Mouse (Mus musculus): ENCODE results near the gene Nudt1. TPM values are rescaled to one million over a fixed set of nuclear protein-coding genes. Genes with fewer than 3 reads are reported as not detected.

Gene Nudt1
- polyA plus RNA-seq, 1 experiment from 2014 or later, result 43.5 TPM

- peaks cover 9% of the 10 kb centered on the region for H3K4me1 ChIP-seq (replicated peaks; ENCODE audit: control insufficient read depth, insufficient read depth, low read length)
- H3K4me2 ChIP-seq (ENCODE audit: low read length), result peak overlapping the region; percentile 93
- no peak overlapping the region for H3K9ac ChIP-seq (ENCODE audit: low read length)
- H3K9me3 ChIP-seq (ENCODE audit: control insufficient read depth, low read length), result no peaks in the 10 kb centered on the region
- H3K36me3 ChIP-seq (ENCODE audit: control insufficient read depth, insufficient read depth, low read length), result peaks cover 32% of the 10 kb centered on the region
- WGBS, result 66% methylated on average over 4 of the region's 4 CpGs
- H3K27ac ChIP-seq (ENCODE audit: low read depth), result 0 out of 2 replicates have a peak overlapping the region, but pooled peaks have one; percentile 87
- no peaks in the 10 kb centered on the region for H3K27me3 ChIP-seq (replicated peaks; ENCODE audit: control insufficient read depth, insufficient read depth, low read length)
- no peak for DNase-seq (ENCODE audit: low spot score)
- peak overlapping the region; percentile 61 for H3K4me3 ChIP-seq (ENCODE audit: low read depth, low read length)
- ATAC-seq (replicated peaks; ENCODE audit: low FRiP score, low TSS enrichment, low read depth), result no peak
These were observed 11.1 kb downstream of the Nudt1 start for GRCm38 (mm10) chr5:140332519-140332918.

GRCm38 (mm10) chr5:140333631-140334030 lies 12.2 kb downstream of the Nudt1 start:
- no peaks in the 10 kb centered on the region for H3K27me3 ChIP-seq (replicated peaks; ENCODE audit: control insufficient read depth, insufficient read depth, low read length)
- 43% methylated on average over 2 of the region's 2 CpGs for WGBS
- H3K9me3 ChIP-seq (ENCODE audit: control insufficient read depth, low read length), result no peaks in the 10 kb centered on the region
- no peak overlapping the region for H3K27ac ChIP-seq (ENCODE audit: low read depth)
- H3K9ac ChIP-seq (ENCODE audit: low read length), result no peak overlapping the region
- no peak for ATAC-seq (replicated peaks; ENCODE audit: low FRiP score, low TSS enrichment, low read depth)
- no peak overlapping the region for H3K4me3 ChIP-seq (ENCODE audit: low read depth, low read length)
- peaks cover 9% of the 10 kb centered on the region for H3K4me1 ChIP-seq (replicated peaks; ENCODE audit: control insufficient read depth, insufficient read depth, low read length)
- H3K4me2 ChIP-seq (ENCODE audit: low read length), result no peak overlapping the region
- no peak for DNase-seq (ENCODE audit: low spot score)
- H3K36me3 ChIP-seq (ENCODE audit: control insufficient read depth, insufficient read depth, low read length), result peaks cover 32% of the 10 kb centered on the region

- Histone ChIP-seq H3K9me3 (ENCODE audit: control insufficient read depth, low read length) (no peaks in the 10 kb centered on the region), H3K9ac (ENCODE audit: low read length) (no peak overlapping the region), H3K27ac (ENCODE audit: low read depth) (no peak overlapping the region), H3K27me3 (replicated peaks; ENCODE audit: control insufficient read depth, insufficient read depth, low read length) (no peaks in the 10 kb centered on the region), H3K4me1 (replicated peaks; ENCODE audit: control insufficient read depth, insufficient read depth, low read length) (no peaks in the 10 kb centered on the region), H3K4me3 (ENCODE audit: low read depth, low read length) (no peak overlapping the region), H3K36me3 (ENCODE audit: control insufficient read depth, insufficient read depth, low read length) (peaks cover 47% of the 10 kb centered on the region), H3K4me2 (ENCODE audit: low read length) (no peak overlapping the region)
- no peak for ATAC-seq (replicated peaks; ENCODE audit: low FRiP score, low TSS enrichment, low read depth)
- peak; percentile 70 for DNase-seq (ENCODE audit: low spot score)
- 88% methylated on average over 1 of the region's 1 CpGs for WGBS
These were observed 15.2 kb downstream of the Nudt1 start for GRCm38 (mm10) chr5:140336680-140337079.

GRCm38 (mm10) chr5:140338779-140339178 lies 17.3 kb downstream of the Nudt1 start:
- H3K4me3 ChIP-seq (ENCODE audit: low read depth, low read length), result no peak overlapping the region
- 92% methylated on average over 4 of the region's 4 CpGs for WGBS
- ATAC-seq (replicated peaks; ENCODE audit: low FRiP score, low TSS enrichment, low read depth), result no peak
- H3K4me1 ChIP-seq (replicated peaks; ENCODE audit: control insufficient read depth, insufficient read depth, low read length), result no peaks in the 10 kb centered on the region
- H3K4me2 ChIP-seq (ENCODE audit: low read length), result no peak overlapping the region
- no peaks in the 10 kb centered on the region for H3K9me3 ChIP-seq (ENCODE audit: control insufficient read depth, low read length)
- no peak overlapping the region for H3K9ac ChIP-seq (ENCODE audit: low read length)
- no peak for DNase-seq (ENCODE audit: low spot score)
- H3K36me3 ChIP-seq (ENCODE audit: control insufficient read depth, insufficient read depth, low read length), result peaks cover 49% of the 10 kb centered on the region
- no peak overlapping the region for H3K27ac ChIP-seq (ENCODE audit: low read depth)
- H3K27me3 ChIP-seq (replicated peaks; ENCODE audit: control insufficient read depth, insufficient read depth, low read length), result no peaks in the 10 kb centered on the region

GRCm38 (mm10) chr5:140339836-140340235 lies 18.4 kb downstream of the Nudt1 start:
- no peaks in the 10 kb centered on the region for H3K9me3 ChIP-seq (ENCODE audit: control insufficient read depth, low read length)
- no peak overlapping the region for H3K27ac ChIP-seq (ENCODE audit: low read depth)
- no peak for DNase-seq (ENCODE audit: low spot score)
- ATAC-seq (replicated peaks; ENCODE audit: low FRiP score, low TSS enrichment, low read depth), result no peak
- peaks cover 50% of the 10 kb centered on the region for H3K36me3 ChIP-seq (ENCODE audit: control insufficient read depth, insufficient read depth, low read length)
- 91% methylated on average over 3 of the region's 3 CpGs for WGBS
- no peak overlapping the region for H3K4me3 ChIP-seq (ENCODE audit: low read depth, low read length)
- H3K9ac ChIP-seq (ENCODE audit: low read length), result no peak overlapping the region
- no peaks in the 10 kb centered on the region for H3K4me1 ChIP-seq (replicated peaks; ENCODE audit: control insufficient read depth, insufficient read depth, low read length)
- H3K4me2 ChIP-seq (ENCODE audit: low read length), result no peak overlapping the region
- H3K27me3 ChIP-seq (replicated peaks; ENCODE audit: control insufficient read depth, insufficient read depth, low read length), result no peaks in the 10 kb centered on the region

GRCm38 (mm10) chr5:140342880-140343279 lies 21.4 kb downstream of the Nudt1 start:
- Histone ChIP-seq H3K4me1 (replicated peaks; ENCODE audit: control insufficient read depth, insufficient read depth, low read length) (no peaks in the 10 kb centered on the region), H3K4me2 (ENCODE audit: low read length) (no peak overlapping the region), H3K4me3 (ENCODE audit: low read depth, low read length) (no peak overlapping the region), H3K27ac (ENCODE audit: low read depth) (no peak overlapping the region), H3K9me3 (ENCODE audit: control insufficient read depth, low read length) (no peaks in the 10 kb centered on the region), H3K9ac (ENCODE audit: low read length) (no peak overlapping the region), H3K36me3 (ENCODE audit: control insufficient read depth, insufficient read depth, low read length) (peaks cover 58% of the 10 kb centered on the region), H3K27me3 (replicated peaks; ENCODE audit: control insufficient read depth, insufficient read depth, low read length) (no peaks in the 10 kb centered on the region)
- no peak for ATAC-seq (replicated peaks; ENCODE audit: low FRiP score, low TSS enrichment, low read depth)
- 88% methylated on average over 4 of the region's 4 CpGs for WGBS
- no peak for DNase-seq (ENCODE audit: low spot score)

GRCm38 (mm10) chr5:140345244-140345643 lies 23.8 kb downstream of the Nudt1 start:
- WGBS, result 92% methylated on average over 4 of the region's 4 CpGs
- DNase-seq (ENCODE audit: low spot score) (no peak), ATAC-seq (replicated peaks; ENCODE audit: low FRiP score, low TSS enrichment, low read depth) (no peak)
- no peak overlapping the region for H3K4me3 ChIP-seq (ENCODE audit: low read depth, low read length)
- H3K4me2 ChIP-seq (ENCODE audit: low read length), result no peak overlapping the region
- no peaks in the 10 kb centered on the region for H3K9me3 ChIP-seq (ENCODE audit: control insufficient read depth, low read length)
- no peaks in the 10 kb centered on the region for H3K27me3 ChIP-seq (replicated peaks; ENCODE audit: control insufficient read depth, insufficient read depth, low read length)
- no peak overlapping the region for H3K27ac ChIP-seq (ENCODE audit: low read depth)
- H3K36me3 ChIP-seq (ENCODE audit: control insufficient read depth, insufficient read depth, low read length), result peaks cover 36% of the 10 kb centered on the region
- no peaks in the 10 kb centered on the region for H3K4me1 ChIP-seq (replicated peaks; ENCODE audit: control insufficient read depth, insufficient read depth, low read length)
- no peak overlapping the region for H3K9ac ChIP-seq (ENCODE audit: low read length)

- Histone ChIP-seq H3K9ac (ENCODE audit: low read length) (no peak overlapping the region), H3K4me3 (ENCODE audit: low read depth, low read length) (no peak overlapping the region), H3K4me2 (ENCODE audit: low read length) (no peak overlapping the region), H3K27ac (ENCODE audit: low read depth) (no peak overlapping the region), H3K27me3 (replicated peaks; ENCODE audit: control insufficient read depth, insufficient read depth, low read length) (no peaks in the 10 kb centered on the region), H3K36me3 (ENCODE audit: control insufficient read depth, insufficient read depth, low read length) (peaks cover 35% of the 10 kb centered on the region), H3K4me1 (replicated peaks; ENCODE audit: control insufficient read depth, insufficient read depth, low read length) (no peaks in the 10 kb centered on the region), H3K9me3 (ENCODE audit: control insufficient read depth, low read length) (no peaks in the 10 kb centered on the region)
- ATAC-seq (replicated peaks; ENCODE audit: low FRiP score, low TSS enrichment, low read depth), result no peak
- 69% methylated on average over 1 of the region's 1 CpGs for WGBS
- DNase-seq (ENCODE audit: low spot score), result no peak
These were observed 24.6 kb downstream of the Nudt1 start for GRCm38 (mm10) chr5:140346050-140346449.

GRCm38 (mm10) chr5:140349882-140350281 lies 28.4 kb downstream of the Nudt1 start:
- H3K9me3 ChIP-seq (ENCODE audit: control insufficient read depth, low read length), result no peaks in the 10 kb centered on the region
- ATAC-seq (replicated peaks; ENCODE audit: low FRiP score, low TSS enrichment, low read depth), result no peak
- no peaks in the 10 kb centered on the region for H3K27me3 ChIP-seq (replicated peaks; ENCODE audit: control insufficient read depth, insufficient read depth, low read length)
- no peak overlapping the region for H3K27ac ChIP-seq (ENCODE audit: low read depth)
- H3K4me1 ChIP-seq (replicated peaks; ENCODE audit: control insufficient read depth, insufficient read depth, low read length), result no peaks in the 10 kb centered on the region
- no peak overlapping the region for H3K9ac ChIP-seq (ENCODE audit: low read length)
- no peak overlapping the region for H3K4me2 ChIP-seq (ENCODE audit: low read length)
- WGBS, result 94% methylated on average over 9 of the region's 9 CpGs
- H3K4me3 ChIP-seq (ENCODE audit: low read depth, low read length), result no peak overlapping the region
- no peak for DNase-seq (ENCODE audit: low spot score)
- H3K36me3 ChIP-seq (ENCODE audit: control insufficient read depth, insufficient read depth, low read length), result peaks cover 57% of the 10 kb centered on the region
